Mouse (Mus musculus) forebrain, embryonic 12.5 days (tissue): ENCODE measurements around the gene Snx32. TPM values are rescaled to one million over a fixed set of nuclear protein-coding genes. Genes with fewer than 3 reads are reported as not detected.

Experiments
- ATAC-seq: fragments of 200-750 bp; cut with Nextera tagmentation; 2 replicates; pipeline ENCODE4 v1.8.0; 2017; ENCODE audit warnings: moderate TSS enrichment; ENCODE audit not compliant: low FRiP score
- H3K27ac ChIP-seq: fragments of 300-500 bp; sonication (generic); 2 replicates; pipeline ENCODE4 v1.5.1; 2016; ENCODE audit warnings: mild to moderate bottlenecking
- H3K27me3 ChIP-seq: fragments of 300-500 bp; sonication (generic); 2 replicates; pipeline ENCODE4 v1.6.1; 2016; ENCODE audit warnings: mild to moderate bottlenecking
- H3K36me3 ChIP-seq: fragments of 300-500 bp; sonication (generic); replicated peaks from 2 replicates; pipeline ENCODE4 v1.6.1; 2016; ENCODE audit warnings: mild to moderate bottlenecking
- H3K4me1 ChIP-seq: fragments of 300-500 bp; sonication (generic); 2 replicates; pipeline ENCODE4 v1.6.1; 2016
- H3K4me2 ChIP-seq: fragments of 300-500 bp; sonication (generic); 2 replicates; pipeline ENCODE4 v1.6.1; 2016; ENCODE audit warnings: mild to moderate bottlenecking, moderate library complexity
- H3K4me3 ChIP-seq: fragments of 300-500 bp; sonication (generic); replicated peaks from 2 replicates; pipeline ENCODE4 v1.5.1; 2016; ENCODE audit warnings: mild to moderate bottlenecking
- H3K9ac ChIP-seq: fragments of 300-500 bp; sonication (generic); 2 replicates; pipeline ENCODE4 v1.6.1; 2016; ENCODE audit warnings: mild to moderate bottlenecking
- H3K9me3 ChIP-seq: fragments of 300-500 bp; sonication (generic); 2 replicates; pipeline ENCODE4 v1.6.1; 2016
- WGBS: fragments of 180-500 bp; shearing (Covaris S2); methylation state at CpG from one replicate; pipeline ENCODE4 v1.1.7; 2016; 5-methylcytosine and 5-hydroxymethylcytosine counted together
- polyA plus RNA-seq: library from polyadenylated mRNA; unstranded; fragments of >200 nt; fragmentation: Nextera tagmentation; extraction: Ambion mirVana; gene quantifications from 2 replicates; pipeline ENCODE4 v1.2.1, GENCODE M21; 2016

The Snx32 gene
- polyA plus RNA-seq, result 29.3 and 29.5 TPM in 2 replicates

GRCm38 (mm10) chr19:5510031-5511026 is at the start of gene Snx32:
Gene Snx32 (minus strand): TSS chr19:5510538.
- Histone ChIP-seq H3K9ac (peak within 1 kb of the TSS; percentile 56), H3K27ac (peak within 1 kb of the TSS; percentile 56)

GRCm38 (mm10) chr19:5559631-5560456 is 49.5 kb upstream of the Snx32 start:
- Histone ChIP-seq H3K4me1 (peaks cover 15% of the 10 kb centered on the region), H3K27ac (no peak overlapping the region), H3K9ac (no peak overlapping the region), H3K4me2 (peak overlapping the region; percentile 51), H3K27me3 (peaks cover 98% of the 10 kb centered on the region), H3K9me3 (no peaks in the 10 kb centered on the region), H3K36me3 (no peaks in the 10 kb centered on the region), H3K4me3 (peak overlapping the region; percentile 32)
- WGBS, result 1% methylated on average over 69 of the region's 69 CpGs
- ATAC-seq, result no peak

More at GRCm38 (mm10) chr19:5510031-5511026, at the start of gene Snx32:
- peak; percentile 100 for ATAC-seq
- peak within 1 kb of the TSS; percentile 67 for H3K4me2 ChIP-seq
- H3K4me1 ChIP-seq, result peaks cover 22% of the 10 kb centered on the region
- H3K4me3 ChIP-seq, result peak within 1 kb of the TSS; percentile 45
- WGBS, result 3% methylated on average over 47 of the region's 47 CpGs
- H3K9me3 ChIP-seq, result no peaks in the 10 kb centered on the region
- H3K36me3 ChIP-seq, result no peaks in the 10 kb centered on the region
- H3K27me3 ChIP-seq, result no peaks in the 10 kb centered on the region

- ATAC-seq, result no peak
- no peak overlapping the region for H3K4me3 ChIP-seq
- peaks cover 97% of the 10 kb centered on the region for H3K27me3 ChIP-seq
- no peaks in the 10 kb centered on the region for H3K9me3 ChIP-seq
- H3K27ac ChIP-seq, result no peak overlapping the region
- no peaks in the 10 kb centered on the region for H3K36me3 ChIP-seq
- 16% methylated on average over 8 of the region's 8 CpGs for WGBS
- 0 out of 2 replicates have a peak overlapping the region, but pooled peaks have one; percentile 51 for H3K4me2 ChIP-seq
- no peak overlapping the region for H3K9ac ChIP-seq
- peaks cover 15% of the 10 kb centered on the region for H3K4me1 ChIP-seq
Observed at GRCm38 (mm10) chr19:5559229-5559628, 48.9 kb upstream of the Snx32 start.

GRCm38 (mm10) chr19:5558770-5559169 is 48.4 kb upstream of the Snx32 start:
- peaks cover 95% of the 10 kb centered on the region for H3K27me3 ChIP-seq
- no peak overlapping the region for H3K27ac ChIP-seq
- peaks cover 15% of the 10 kb centered on the region for H3K4me1 ChIP-seq
- 62% methylated on average over 8 of the region's 8 CpGs for WGBS
- no peak overlapping the region; the same call in 1 of the 2 replicates for H3K4me2 ChIP-seq
- H3K36me3 ChIP-seq, result no peaks in the 10 kb centered on the region
- ATAC-seq, result no peak
- no peaks in the 10 kb centered on the region for H3K9me3 ChIP-seq
- H3K9ac ChIP-seq, result no peak overlapping the region
- no peak overlapping the region for H3K4me3 ChIP-seq

- Histone ChIP-seq H3K27me3 (peaks cover 89% of the 10 kb centered on the region), H3K4me1 (peaks cover 15% of the 10 kb centered on the region), H3K9ac (no peak overlapping the region), H3K27ac (no peak overlapping the region), H3K36me3 (no peaks in the 10 kb centered on the region), H3K4me2 (no peak overlapping the region), H3K9me3 (no peaks in the 10 kb centered on the region), H3K4me3 (no peak overlapping the region)
- 48% methylated on average over 7 of the region's 7 CpGs for WGBS
- ATAC-seq, result no peak
Observed at GRCm38 (mm10) chr19:5558169-5558568, 47.8 kb upstream of the Snx32 start.

- Histone ChIP-seq H3K36me3 (no peaks in the 10 kb centered on the region), H3K4me3 (no peak overlapping the region), H3K9me3 (no peaks in the 10 kb centered on the region), H3K4me1 (no peaks in the 10 kb centered on the region), H3K9ac (no peak overlapping the region), H3K4me2 (no peak overlapping the region), H3K27ac (no peak overlapping the region), H3K27me3 (peaks cover 57% of the 10 kb centered on the region)
- WGBS, result 75% methylated on average over 14 of the region's 14 CpGs
- ATAC-seq, result no peak
Observed at GRCm38 (mm10) chr19:5554212-5554611, 43.9 kb upstream of the Snx32 start.

- no peak for ATAC-seq
- Histone ChIP-seq H3K27me3 (peaks cover 53% of the 10 kb centered on the region), H3K36me3 (no peaks in the 10 kb centered on the region), H3K9me3 (no peaks in the 10 kb centered on the region), H3K9ac (no peak overlapping the region), H3K27ac (no peak overlapping the region), H3K4me2 (no peak overlapping the region), H3K4me3 (no peak overlapping the region), H3K4me1 (no peaks in the 10 kb centered on the region)
- 59% methylated on average over 8 of the region's 8 CpGs for WGBS
Observed at GRCm38 (mm10) chr19:5553802-5554201, 43.5 kb upstream of the Snx32 start.

- 81% methylated on average over 4 of the region's 4 CpGs for WGBS
- Histone ChIP-seq H3K4me1 (no peaks in the 10 kb centered on the region), H3K9ac (no peak overlapping the region), H3K4me2 (no peak overlapping the region), H3K27ac (no peak overlapping the region), H3K27me3 (peaks cover 11% of the 10 kb centered on the region), H3K9me3 (no peaks in the 10 kb centered on the region), H3K36me3 (no peaks in the 10 kb centered on the region), H3K4me3 (no peak overlapping the region)
- ATAC-seq, result no peak
Observed at GRCm38 (mm10) chr19:5547471-5548056, 37.2 kb upstream of the Snx32 start.

GRCm38 (mm10) chr19:5544031-5544430 is 33.7 kb upstream of the Snx32 start:
- Histone ChIP-seq H3K9me3 (no peaks in the 10 kb centered on the region), H3K36me3 (no peaks in the 10 kb centered on the region), H3K27ac (no peak overlapping the region), H3K4me2 (no peak overlapping the region), H3K9ac (no peak overlapping the region), H3K4me1 (no peaks in the 10 kb centered on the region), H3K4me3 (no peak overlapping the region), H3K27me3 (peaks cover 8% of the 10 kb centered on the region; the same call in 1 of the 2 replicates)
- no peak for ATAC-seq
- 59% methylated on average over 11 of the region's 11 CpGs for WGBS

- no peaks in the 10 kb centered on the region for H3K36me3 ChIP-seq
- no peaks in the 10 kb centered on the region for H3K4me1 ChIP-seq
- no peak for ATAC-seq
Observed at GRCm38 (mm10) chr19:5543362-5543761, 33.0 kb upstream of the Snx32 start.

GRCm38 (mm10) chr19:5538786-5539185 is 28.4 kb upstream of the Snx32 start:
- no peak for ATAC-seq

More at GRCm38 (mm10) chr19:5543362-5543761, 33.0 kb upstream of the Snx32 start:
- H3K27ac ChIP-seq, result no peak overlapping the region
- no peak overlapping the region for H3K9ac ChIP-seq
- H3K4me2 ChIP-seq, result no peak overlapping the region
- 93% methylated on average over 9 of the region's 9 CpGs for WGBS
- H3K9me3 ChIP-seq, result no peaks in the 10 kb centered on the region
- H3K27me3 ChIP-seq, result peaks cover 8% of the 10 kb centered on the region; the same call in 1 of the 2 replicates
- H3K4me3 ChIP-seq, result no peak overlapping the region

GRCm38 (mm10) chr19:5532520-5532919 is 22.2 kb upstream of the Snx32 start:
- Histone ChIP-seq H3K4me3 (no peak overlapping the region), H3K9me3 (no peaks in the 10 kb centered on the region), H3K4me2 (no peak overlapping the region), H3K9ac (no peak overlapping the region), H3K36me3 (no peaks in the 10 kb centered on the region), H3K27ac (no peak overlapping the region), H3K4me1 (peaks cover 13% of the 10 kb centered on the region), H3K27me3 (peaks cover 31% of the 10 kb centered on the region)
- 79% methylated on average over 8 of the region's 8 CpGs for whole genome bisulfite sequencing
- no peak for ATAC-seq

More at GRCm38 (mm10) chr19:5538786-5539185, 28.4 kb upstream of the Snx32 start:
- Histone ChIP-seq H3K4me1 (no peaks in the 10 kb centered on the region), H3K4me3 (no peak overlapping the region), H3K9ac (no peak overlapping the region), H3K9me3 (no peaks in the 10 kb centered on the region), H3K36me3 (no peaks in the 10 kb centered on the region), H3K27me3 (peaks cover 10% of the 10 kb centered on the region; the same call in 1 of the 2 replicates), H3K4me2 (no peak overlapping the region), H3K27ac (no peak overlapping the region)
- WGBS, result 71% methylated on average over 8 of the region's 8 CpGs
